Mouse (Mus musculus): Measurements from ENCODE around the gene Ngly1. TPM values are rescaled to one million over a fixed set of nuclear protein-coding genes. Genes with fewer than 3 reads are reported as not detected.
"Not testable (repeated sequence)": the region's sequence is repeated elsewhere in the genome, so short reads cannot be mapped to it uniquely, and the experiment has no call there.

Ngly1 gene
- polyA plus RNA-seq, 1 experiment, result 16.7 TPM

- DNase-seq (ENCODE audit: extremely low spot score in 1 of 2, low spot score in 1 of 2), result no peak
Measured at GRCm38 (mm10) chr14:16255745-16256144, 6.7 kb downstream of the Ngly1 start.

- no peak for DNase-seq (ENCODE audit: extremely low spot score in 1 of 2, low spot score in 1 of 2)
Measured at GRCm38 (mm10) chr14:16256209-16256608, 7.1 kb downstream of the Ngly1 start.

- peak in 1 of 2 experiments; percentile 44 for DNase-seq (ENCODE audit: extremely low spot score in 1 of 2, low spot score in 1 of 2)
Measured at GRCm38 (mm10) chr14:16260541-16260940, 11.5 kb downstream of the Ngly1 start.

- no peak for DNase-seq (ENCODE audit: extremely low spot score in 1 of 2, low spot score in 1 of 2)
Measured at GRCm38 (mm10) chr14:16261869-16262268, 12.8 kb downstream of the Ngly1 start.

DNA sequence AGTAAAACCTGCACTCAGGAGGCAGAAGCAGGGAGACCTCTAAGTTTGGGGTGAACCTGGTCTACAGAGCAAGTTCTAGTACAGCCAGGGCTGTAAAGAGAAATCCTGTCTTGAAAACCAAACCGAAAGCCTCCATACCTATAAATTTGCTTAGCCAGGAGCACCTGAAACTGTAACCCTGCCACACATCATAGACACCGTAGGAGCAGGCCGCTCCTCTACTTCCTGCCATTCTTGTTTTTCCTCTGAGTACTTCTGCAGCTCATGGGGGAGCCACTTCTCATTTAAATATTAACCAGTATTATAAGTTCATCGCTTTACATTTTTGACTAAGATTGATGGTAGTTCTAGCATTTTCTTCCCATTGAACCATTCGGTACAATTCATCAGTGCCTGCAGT, 17.9 kb downstream of the Ngly1 start:
- DNase-seq (ENCODE audit: extremely low spot score in 1 of 2, low spot score in 1 of 2), result no peak

DNA sequence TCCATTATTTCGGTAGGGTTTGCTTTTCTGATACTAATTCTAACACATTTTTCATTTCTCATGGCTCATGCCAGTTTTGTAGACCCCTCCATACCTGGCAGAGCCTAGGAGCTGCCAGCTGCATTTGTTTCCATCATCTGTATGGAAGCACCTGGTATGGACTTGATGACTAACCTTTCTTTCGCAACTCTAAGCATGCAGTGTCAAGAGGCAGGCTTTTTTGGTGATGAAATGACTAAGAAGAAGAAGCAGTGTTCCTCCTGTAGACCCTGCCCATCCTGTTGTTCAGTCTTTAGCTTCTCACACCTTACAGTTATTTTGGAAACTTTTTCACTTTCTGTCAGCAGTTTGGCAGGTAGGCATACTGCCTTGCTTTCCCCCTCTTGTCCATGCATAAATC, 20.7 kb downstream of the Ngly1 start:
- DNase-seq (ENCODE audit: extremely low spot score in 1 of 2, low spot score in 1 of 2), result no peak

DNA sequence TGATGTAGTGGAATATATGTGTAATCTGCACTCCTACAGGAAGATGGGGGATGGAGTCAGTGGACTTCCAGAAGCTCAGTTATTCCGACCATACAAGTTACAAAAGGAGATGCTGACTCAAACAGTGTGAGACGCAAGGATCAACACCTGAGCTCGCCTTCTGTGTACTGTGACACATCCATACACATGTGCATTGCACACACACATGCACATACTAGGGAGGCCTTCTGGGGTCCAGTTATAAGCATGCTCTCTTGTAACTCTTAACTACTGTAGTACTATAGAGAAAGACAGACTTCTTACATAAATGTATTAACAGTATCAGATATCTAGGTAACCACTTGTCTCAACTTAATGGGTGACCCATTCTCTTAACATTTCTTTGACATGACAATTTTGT, 24.6 kb downstream of the Ngly1 start:
- DNase-seq (ENCODE audit: extremely low spot score in 1 of 2, low spot score in 1 of 2), result no peak

- DNase-seq (ENCODE audit: extremely low spot score in 1 of 2, low spot score in 1 of 2), result no peak
Measured at GRCm38 (mm10) chr14:16279196-16279595, 30.1 kb downstream of the Ngly1 start.

DNA sequence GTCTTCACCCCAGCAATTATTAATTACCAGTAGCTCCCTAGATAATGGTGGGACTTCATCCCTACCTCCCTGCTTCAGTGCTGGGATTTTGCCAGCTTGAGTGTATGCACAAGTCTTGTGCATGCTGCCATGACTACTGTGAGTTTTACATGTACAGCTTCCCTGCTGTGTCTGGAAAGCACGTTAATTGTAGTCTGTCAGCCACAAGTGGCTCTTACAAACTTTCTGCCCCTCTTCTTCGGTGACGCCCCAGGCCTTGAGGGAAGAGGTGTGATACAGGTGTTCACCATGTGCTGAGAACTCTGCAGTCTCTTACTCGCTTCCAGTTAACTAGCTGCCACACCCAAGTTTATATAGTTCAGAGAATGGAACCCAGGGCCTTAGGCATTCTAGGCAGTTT, 34.9 kb downstream of the Ngly1 start:
- no peak for DNase-seq (ENCODE audit: extremely low spot score in 1 of 2, low spot score in 1 of 2)

GRCm38 (mm10) chr14:16292371-16292770, 43.3 kb downstream of the Ngly1 start:
- no peak for DNase-seq (ENCODE audit: extremely low spot score in 1 of 2, low spot score in 1 of 2)

DNA sequence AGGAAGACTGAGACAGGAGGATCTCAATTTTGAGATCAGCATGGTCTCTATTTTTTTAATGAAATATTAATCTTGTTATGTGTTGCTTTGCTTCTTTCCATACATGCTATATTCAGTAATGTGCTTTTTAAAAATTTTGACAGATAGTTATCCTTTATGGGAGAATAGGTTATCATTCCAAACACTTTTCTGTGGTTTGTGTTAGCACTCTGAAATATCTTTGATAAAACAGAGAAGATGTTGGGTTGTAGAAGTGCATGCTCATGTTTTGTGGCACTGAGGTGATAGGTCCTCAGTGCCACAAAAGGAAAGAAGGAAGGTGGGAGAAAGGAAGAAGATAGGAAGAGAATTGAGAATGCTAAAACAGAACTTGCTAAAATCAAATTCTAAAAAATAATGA, 43.9 kb downstream of the Ngly1 start:
- no peak for DNase-seq (ENCODE audit: extremely low spot score in 1 of 2, low spot score in 1 of 2)

GRCm38 (mm10) chr14:16293921-16294320, 44.8 kb downstream of the Ngly1 start:
- no peak for DNase-seq (ENCODE audit: extremely low spot score in 1 of 2, low spot score in 1 of 2)

- DNase-seq (ENCODE audit: extremely low spot score in 1 of 2, low spot score in 1 of 2), result peak; percentile 26 to 27
Measured at GRCm38 (mm10) chr14:16296816-16297468, 47.9 kb downstream of the Ngly1 start.

GRCm38 (mm10) chr14:16301735-16302134, 52.7 kb downstream of the Ngly1 start:
- no peak for DNase-seq (ENCODE audit: extremely low spot score in 1 of 2, low spot score in 1 of 2)

DNA sequence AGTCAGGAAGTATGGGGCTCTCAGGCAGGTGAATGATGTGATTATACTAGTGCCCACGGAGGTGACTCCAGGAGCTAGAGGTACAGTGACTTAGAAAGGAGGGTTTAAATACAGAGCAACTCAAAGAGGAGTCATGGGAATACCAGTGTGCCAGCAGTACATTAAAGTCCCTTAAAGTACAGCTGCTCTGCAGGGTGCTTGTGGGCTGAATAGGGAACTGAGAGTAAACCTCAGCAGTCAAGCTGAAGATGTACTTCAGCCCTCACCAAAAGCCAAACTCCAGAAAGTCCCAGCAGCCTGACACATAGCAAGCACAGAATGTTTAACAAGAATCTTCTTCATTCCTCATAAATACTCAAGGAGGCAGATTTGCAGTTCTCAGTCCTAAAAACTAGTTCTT, 53.6 kb downstream of the Ngly1 start:
- DNase-seq (ENCODE audit: extremely low spot score in 1 of 2, low spot score in 1 of 2), result no peak

GRCm38 (mm10) chr14:16310791-16311190, 61.7 kb downstream of the Ngly1 start:
- DNase-seq (ENCODE audit: extremely low spot score in 1 of 2, low spot score in 1 of 2), result no peak

GRCm38 (mm10) chr14:16312599-16312998, 63.5 kb downstream of the Ngly1 start:
- DNase-seq (ENCODE audit: extremely low spot score in 1 of 2, low spot score in 1 of 2), result no peak

GRCm38 (mm10) chr14:16313073-16313472, 64.0 kb downstream of the Ngly1 start:
- not testable (repeated sequence) for DNase-seq (ENCODE audit: extremely low spot score in 1 of 2, low spot score in 1 of 2)

DNA sequence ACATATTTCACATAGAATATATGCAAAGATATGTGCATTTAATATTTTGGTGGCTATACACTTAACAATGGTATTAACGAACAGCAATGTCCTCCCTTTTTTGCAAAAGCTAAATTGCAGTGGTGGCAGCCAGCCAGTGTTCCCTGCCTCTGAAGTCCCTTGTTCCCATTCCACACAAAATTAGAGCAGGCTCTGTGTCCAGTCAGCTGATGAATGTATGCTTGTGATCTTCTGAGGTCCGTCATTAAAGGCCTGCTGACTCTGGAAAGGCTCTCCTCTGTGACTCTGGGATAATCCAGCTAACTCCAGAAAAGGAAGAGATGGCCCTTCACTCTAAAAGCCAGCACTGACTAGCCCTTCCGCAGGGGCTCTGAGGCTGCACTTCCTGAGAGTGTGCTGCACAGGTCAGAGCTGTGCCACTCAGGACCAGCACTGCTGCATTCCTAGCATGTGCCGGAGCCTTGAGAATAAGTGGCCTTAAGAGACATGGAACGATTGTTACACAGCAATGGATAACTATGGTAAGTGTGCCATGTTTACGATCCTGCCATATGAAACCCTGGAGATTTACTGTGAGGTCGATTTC, 64.9 kb downstream of the Ngly1 start:
- no peak for DNase-seq (ENCODE audit: extremely low spot score in 1 of 2, low spot score in 1 of 2)

DNA sequence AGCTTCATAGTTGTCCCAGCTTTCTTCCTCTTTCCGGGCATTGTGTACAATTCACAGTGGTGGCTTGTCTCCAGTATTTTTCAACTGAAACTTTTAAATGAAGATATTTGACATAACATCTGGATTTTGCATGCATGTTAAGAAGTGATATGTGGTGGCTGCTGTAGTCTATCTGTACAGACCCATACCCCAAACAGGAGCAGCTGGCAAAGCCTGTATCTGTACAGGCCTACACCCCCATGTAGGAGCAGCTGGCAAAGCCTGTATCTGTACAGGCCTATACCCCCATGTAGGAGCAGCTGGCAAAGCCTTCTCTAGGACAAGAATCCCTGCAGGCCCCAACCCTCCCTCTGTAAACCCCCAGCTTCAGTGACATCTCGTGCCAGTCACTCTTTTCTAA, 65.8 kb downstream of the Ngly1 start:
- DNase-seq (ENCODE audit: extremely low spot score in 1 of 2, low spot score in 1 of 2), result no peak

DNA sequence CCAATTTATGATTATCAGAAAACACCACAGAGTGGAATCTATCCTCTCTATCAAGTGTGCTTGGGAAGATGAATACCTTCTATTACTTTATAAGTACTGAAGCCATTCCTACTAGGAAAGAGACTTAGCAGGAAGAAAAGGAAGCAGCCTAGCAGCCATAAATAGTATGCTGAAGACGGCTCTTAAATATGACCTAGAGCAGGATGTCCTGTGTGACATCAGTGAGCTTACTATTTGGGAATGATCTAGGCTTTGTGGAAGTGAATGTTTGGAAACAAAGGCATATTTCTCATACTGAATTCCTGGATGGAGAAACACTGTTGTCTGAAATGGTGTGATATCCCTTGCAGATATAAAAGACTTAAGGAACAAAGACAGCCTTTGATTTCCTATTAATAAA, 67.6 kb downstream of the Ngly1 start:
- no peak for DNase-seq (ENCODE audit: extremely low spot score in 1 of 2, low spot score in 1 of 2)

GRCm38 (mm10) chr14:16319818-16320217, 70.7 kb downstream of the Ngly1 start:
- no peak for DNase-seq (ENCODE audit: extremely low spot score in 1 of 2, low spot score in 1 of 2)

GRCm38 (mm10) chr14:16324394-16324793, 75.3 kb downstream of the Ngly1 start:
- DNase-seq (ENCODE audit: extremely low spot score in 1 of 2, low spot score in 1 of 2), result no peak

All from frontal cortex, adult 2 months (tissue).